In genomic region chr9:15307257-15307656, GRCm38 (mm10) we compare ENCODE assay signal across 8 mouse cellular contexts. TPM values are rescaled to one million over a fixed set of nuclear protein-coding genes. Genes with fewer than 3 reads are reported as not detected.
DNase-seq lines count a peak whose midpoint lies in the region; ATAC-seq and TF ChIP-seq lines count a peak whose summit lies in the region.

No protein-coding gene starts in this region.

- H3K4me2 ChIP-seq in embryonic facial prominence, embryonic 11.5 days (ENCODE audit: low read depth, low read length), result peak overlapping the region; percentile 71
- peak overlapping the region; percentile 52 for H3K4me2 ChIP-seq in intestine, embryonic 15.5 days (replicated peaks)

- peaks cover 4% of the 10 kb centered on the region; the same call in 1 of the 2 replicates for H3K4me1 ChIP-seq in embryonic facial prominence, embryonic 11.5 days (ENCODE audit: control insufficient read depth, insufficient read depth, low read length)
- peaks cover 11% of the 10 kb centered on the region; the same call in 1 of the 2 replicates for H3K4me1 ChIP-seq in intestine, embryonic 15.5 days (replicated peaks)

- WGBS in embryonic facial prominence, embryonic 11.5 days, result 9% methylated on average over 6 of the region's 6 CpGs
- 10% methylated on average over 6 of the region's 6 CpGs for WGBS in intestine, embryonic 15.5 days

- peak overlapping the region; percentile 96 for H3K9ac ChIP-seq in embryonic facial prominence, embryonic 11.5 days (replicated peaks; ENCODE audit: low read length)
- peak overlapping the region; percentile 99 for H3K9ac ChIP-seq in intestine, embryonic 15.5 days

- no peaks in the 10 kb centered on the region for H3K9me3 ChIP-seq in embryonic facial prominence, embryonic 11.5 days (replicated peaks; ENCODE audit: control insufficient read depth, low read length)
- no peaks in the 10 kb centered on the region for H3K9me3 ChIP-seq in intestine, embryonic 15.5 days

- no peak for ATAC-seq in embryonic facial prominence, embryonic 11.5 days (replicated peaks; ENCODE audit: insufficient number of reproducible peaks, low FRiP score, low TSS enrichment, low read depth)
- no peak for ATAC-seq in intestine, embryonic 15.5 days

- no peak for DNase-seq in layer of hippocampus, adult 2 months (ENCODE audit: low spot score in 2 of 2)
- no peak for DNase-seq in layer of hippocampus, adult 11-12 months (ENCODE audit: low spot score)
- no peak for DNase-seq in embryonic facial prominence, embryonic 11.5 days (ENCODE audit: low spot score)
- peak; percentile 26 for DNase-seq in naive thymus-derived CD4-positive, alpha-beta T cell, adult 2 months (ENCODE audit: low read depth)
- no peak for DNase-seq in spleen, adult 18-20 months
- DNase-seq in embryo, embryonic 11 days, result no peak
- DNase-seq in spleen, postnatal 4 days (ENCODE audit: low spot score in 2 of 2), result no peak

- no peak overlapping the region for H3K27ac ChIP-seq in layer of hippocampus, adult 2 months
- no peak overlapping the region for H3K27ac ChIP-seq in embryonic facial prominence, embryonic 11.5 days (replicated peaks; ENCODE audit: low read depth, low read length)
- H3K27ac ChIP-seq in intestine, embryonic 15.5 days, result no peak overlapping the region

- H3K27me3 ChIP-seq in embryonic facial prominence, embryonic 11.5 days (ENCODE audit: control insufficient read depth, insufficient read depth, low read length), result no peaks in the 10 kb centered on the region
- H3K27me3 ChIP-seq in intestine, embryonic 15.5 days (replicated peaks), result no peaks in the 10 kb centered on the region

- peak overlapping the region; percentile 100 for H3K4me3 ChIP-seq in layer of hippocampus, adult 2 months
- peak overlapping the region; percentile 94 for H3K4me3 ChIP-seq in embryonic facial prominence, embryonic 11.5 days (ENCODE audit: low read depth, low read length)
- peak overlapping the region; percentile 90 for H3K4me3 ChIP-seq in intestine, embryonic 15.5 days (replicated peaks)

- TF ChIP-seq CTCF in layer of hippocampus, adult 2 months (conservative IDR thresholded peaks at IDR 0.05), result no peak

- peaks cover 9% of the 10 kb centered on the region for H3K36me3 ChIP-seq in embryonic facial prominence, embryonic 11.5 days (replicated peaks; ENCODE audit: control insufficient read depth, insufficient read depth, low read depth, low read length)
- peaks cover 19% of the 10 kb centered on the region; the same call in 1 of the 2 replicates for H3K36me3 ChIP-seq in intestine, embryonic 15.5 days

RNA-seq across cellular contexts. Expression of gene 4931406C07Rik, which starts 1.0 kb away (rescaled TPM):
- 10 to 100 TPM; 17.2 to 20.0 TPM for total RNA-seq in layer of hippocampus, adult 2 months (2021)
- polyA plus RNA-seq in embryonic facial prominence, embryonic 11.5 days (2014; fragmentation: Nextera tagmentation; extraction: Ambion mirVana), result 5.7 and 5.8 TPM in 2 replicates
- 8.4 and 9.6 TPM in 2 replicates for polyA plus RNA-seq in intestine, embryonic 15.5 days (2015; fragmentation: Nextera tagmentation; extraction: Ambion mirVana)

RNA-seq across cellular contexts. Expression of gene Taf1d, which starts 1.2 kb away (rescaled TPM):
- 10 to 100 TPM; 33.2 to 33.5 TPM for total RNA-seq in layer of hippocampus, adult 2 months (2021)
- 72.9 and 73.3 TPM in 2 replicates for polyA plus RNA-seq in embryonic facial prominence, embryonic 11.5 days (2014; fragmentation: Nextera tagmentation; extraction: Ambion mirVana)
- 79.1 and 82.8 TPM in 2 replicates for polyA plus RNA-seq in intestine, embryonic 15.5 days (2015; fragmentation: Nextera tagmentation; extraction: Ambion mirVana)

RNA-seq across cellular contexts. Expression of gene Med17, which starts 27.5 kb away (rescaled TPM):
- 10 to 100 TPM; 36.2 to 41.9 TPM for total RNA-seq in layer of hippocampus, adult 2 months (2021)
- polyA plus RNA-seq in embryonic facial prominence, embryonic 11.5 days (2014; fragmentation: Nextera tagmentation; extraction: Ambion mirVana), result 37.3 and 38.8 TPM in 2 replicates
- polyA plus RNA-seq in intestine, embryonic 15.5 days (2015; fragmentation: Nextera tagmentation; extraction: Ambion mirVana), result 31.0 and 34.5 TPM in 2 replicates

RNA-seq across cellular contexts. Expression of gene Cep295, which starts 50.3 kb away (rescaled TPM):
- 10 to 100 TPM; 23.1 to 24.6 TPM for total RNA-seq in layer of hippocampus, adult 2 months (2021)
- 19.1 and 22.0 TPM in 2 replicates for polyA plus RNA-seq in embryonic facial prominence, embryonic 11.5 days (2014; fragmentation: Nextera tagmentation; extraction: Ambion mirVana)
- polyA plus RNA-seq in intestine, embryonic 15.5 days (2015; fragmentation: Nextera tagmentation; extraction: Ambion mirVana), result 11.6 and 11.7 TPM in 2 replicates
